Mouse (Mus musculus): Measurements from ENCODE around the gene Btbd35f17. TPM values are rescaled to one million over a fixed set of nuclear protein-coding genes. Genes with fewer than 3 reads are reported as not detected.

Gene Btbd35f17
- polyA plus RNA-seq (2017; shearing (Covaris generic)) = not detected

GRCm38 (mm10) chrX:4370336-4370735 is at the start of gene Btbd35f17:
TSS of gene Btbd35f17 (plus strand) at chrX:4370636.

Other genes with a start within 250 kb of the Btbd35f17 start
- gene Btbd35f28, start 174.1 kb upstream of the Btbd35f17 start, polyA plus RNA-seq (2017; shearing (Covaris generic)) = not detected
- not detected for gene Btbd35f20, start 79.4 kb upstream of the Btbd35f17 start, polyA plus RNA-seq (2017; shearing (Covaris generic))

Measured in naive thymus-derived CD4-positive, alpha-beta T cell, adult 5 months (primary cell).